Comparison of ENCODE assay signal across 8 mouse cellular contexts in genomic region chr1:138617279-138618011, GRCm38 (mm10). TPM values are rescaled to one million over a fixed set of nuclear protein-coding genes. Genes with fewer than 3 reads are reported as not detected.
DNase-seq lines count a peak whose midpoint lies in the region; ATAC-seq and TF ChIP-seq lines count a peak whose summit lies in the region.

No protein-coding gene starts in this region.

- ATAC-seq in erythroid progenitor cell, adult 5-6 weeks (replicated peaks; ENCODE audit: low FRiP score, poor library complexity, severe bottlenecking): peak; percentile 6; the same call in 1 of the 2 replicates
- ATAC-seq in kidney, embryonic 15.5 days (replicated peaks; ENCODE audit: low FRiP score): no peak
- ATAC-seq in neural tube, embryonic 11.5 days (ENCODE audit: insufficient read depth, low FRiP score, low TSS enrichment): no peak

- H3K4me3 ChIP-seq in C2C12 (ENCODE audit: insufficient read depth, poor library complexity, severe bottlenecking): peak overlapping the region; percentile 45
- peak overlapping the region; percentile 93 for H3K4me3 ChIP-seq in kidney, embryonic 15.5 days (replicated peaks)
- peak overlapping the region; percentile 95 for H3K4me3 ChIP-seq in neural tube, embryonic 11.5 days (ENCODE audit: low read depth, low read length)

- H3K27ac ChIP-seq in kidney, embryonic 15.5 days: peak overlapping the region; percentile 99
- no peak overlapping the region for H3K27ac ChIP-seq in neural tube, embryonic 11.5 days (ENCODE audit: low read depth, low read length)

- WGBS in kidney, embryonic 15.5 days: 3% methylated on average over 17 of the region's 17 CpGs
- WGBS in neural tube, embryonic 11.5 days: 23% methylated on average over 17 of the region's 17 CpGs

- peaks cover 43% of the 10 kb centered on the region for H3K79me3 ChIP-seq in C2C12 (ENCODE audit: low read depth)

- peak overlapping the region; percentile 44 for H3K9ac ChIP-seq in kidney, embryonic 15.5 days
- peak overlapping the region; percentile 22; the same call in 1 of the 2 replicates for H3K9ac ChIP-seq in neural tube, embryonic 11.5 days (ENCODE audit: low read length)

- H3K9me3 ChIP-seq in kidney, embryonic 15.5 days (replicated peaks): no peaks in the 10 kb centered on the region
- H3K9me3 ChIP-seq in neural tube, embryonic 11.5 days (ENCODE audit: control insufficient read depth, low read length): no peaks in the 10 kb centered on the region

- H3ac ChIP-seq in C2C12 (ENCODE audit: control insufficient read depth, insufficient read length, low read depth): peak overlapping the region; percentile 34

- no peaks in the 10 kb centered on the region for H3K27me3 ChIP-seq in C2C12 (ENCODE audit: control insufficient read depth, insufficient read depth, insufficient read length)
- H3K27me3 ChIP-seq in kidney, embryonic 15.5 days: no peaks in the 10 kb centered on the region
- H3K27me3 ChIP-seq in neural tube, embryonic 11.5 days (ENCODE audit: control insufficient read depth, insufficient read depth, low read length): no peaks in the 10 kb centered on the region

- H3K79me2 ChIP-seq in C2C12 (ENCODE audit: control insufficient read depth, insufficient read depth): peaks cover 62% of the 10 kb centered on the region

- H3K4me2 ChIP-seq in kidney, embryonic 15.5 days: peak overlapping the region; percentile 69
- peak overlapping the region; percentile 41 for H3K4me2 ChIP-seq in neural tube, embryonic 11.5 days (ENCODE audit: low read depth)

- peaks cover 15% of the 10 kb centered on the region for H3K36me3 ChIP-seq in C2C12 (ENCODE audit: control insufficient read depth, insufficient read depth)
- H3K36me3 ChIP-seq in kidney, embryonic 15.5 days: no peaks in the 10 kb centered on the region
- H3K36me3 ChIP-seq in neural tube, embryonic 11.5 days (ENCODE audit: control insufficient read depth, insufficient read depth, low read length): no peaks in the 10 kb centered on the region

- TF ChIP-seq CTCF in C2C12 (IDR thresholded peaks at IDR 0.05; ENCODE audit: control insufficient read depth, insufficient read depth, insufficient read length): no peak

- peaks cover 25% of the 10 kb centered on the region for H3K4me1 ChIP-seq in kidney, embryonic 15.5 days
- no peaks in the 10 kb centered on the region for H3K4me1 ChIP-seq in neural tube, embryonic 11.5 days (ENCODE audit: control insufficient read depth, insufficient read depth, low read length)

- peak; percentile 21 for DNase-seq in adrenal gland, postnatal 10 days
- DNase-seq in adrenal gland, postnatal 4 days (ENCODE audit: low spot score in 2 of 2): no peak
- no peak for DNase-seq in neural tube, embryonic 11.5 days (ENCODE audit: low spot score)
- no peak for DNase-seq in cerebellum, adult 9-11 months
- DNase-seq in frontal cortex, postnatal 36 days (ENCODE audit: low spot score in 2 of 2): no peak

TF ChIP-seq in C2C12, 6 proteins besides CTCF, POLR2A, EP300 and RAD21:
- no peak for TF ChIP-seq MYOD1 (IDR thresholded peaks at IDR 0.05; ENCODE audit: control insufficient read depth, insufficient read length, low read depth)

RNA-seq across cellular contexts. Expression of gene Nek7, which starts 2.5 kb away (rescaled TPM):
- total RNA-seq in adrenal gland, postnatal 10 days (2021): 10 to 100 TPM; 44.1 to 45.6 TPM
- total RNA-seq in adrenal gland, postnatal 4 days (2021): 10 to 100 TPM; 51.1 to 51.8 TPM
- polyA plus RNA-seq in C2C12 (2012; fragmentation: generic; extraction: Trizol): 12.0 TPM
- 16.2 and 23.5 TPM in 2 replicates for total RNA-seq in erythroid progenitor cell, adult 5-6 weeks (2015; ENCODE audit: low replicate concordance)
- 15.2 and 16.0 TPM in 2 replicates for total RNA-seq in erythroid progenitor cell, adult 5-6 weeks (2017; ENCODE audit: low replicate concordance)
- 42.7 and 42.8 TPM in 2 replicates for polyA plus RNA-seq in kidney, embryonic 15.5 days (2015; fragmentation: Nextera tagmentation; extraction: Ambion mirVana)
- 23.4 and 24.2 TPM in 2 replicates for polyA plus RNA-seq in neural tube, embryonic 11.5 days (2014; fragmentation: Nextera tagmentation; extraction: Ambion mirVana)

Comparison
In these comparisons a context has a peak if more than half of its experiments do, and no peak if none do; other contexts are left out.
1. H3K4me3 ChIP-seq: peak in every context shown above with its lines; median percentile 95 in neural tube, embryonic 11.5 days; 93 in kidney, embryonic 15.5 days; 45 in C2C12.